Mouse (Mus musculus): ENCODE data around the gene Tap1.

GRCm38 (mm10) chr17:34152923-34153322, 34.4 kb upstream of the Tap1 start, which contains the start of gene H2-DMb1:
- TF ChIP-seq CTCF (IDR thresholded peaks at IDR 0.05; ENCODE audit: borderline replicate concordance, insufficient read depth, low read depth, low read length) (no peak), POLR2A (IDR thresholded peaks at IDR 0.05; ENCODE audit: borderline replicate concordance, insufficient read depth, low read length) (no peak)
